Mouse (Mus musculus) adrenal gland, postnatal 10 days (tissue): ENCODE data around the gene Hspg2. TPM values are rescaled to one million over a fixed set of nuclear protein-coding genes. Genes with fewer than 3 reads are reported as not detected.

Source experiments
- DNase-seq: peaks from one replicate; pipeline ENCODE4 v3.0.0; 2021; ENCODE audit warnings: mixed read lengths
- total RNA-seq, 2 experiments: library from RNA; stranded (reverse); gene quantifications; 2 replicates each; pipeline ENCODE4 v1.2.3; 2021

Gene Hspg2
- total RNA-seq, 2 experiments from 2014 or later, result 191 to 264 TPM

- DNase-seq, result no peak
These were observed 7.4 kb upstream of the Hspg2 start for GRCm38 (mm10) chr4:137461217-137461616.

DNA sequence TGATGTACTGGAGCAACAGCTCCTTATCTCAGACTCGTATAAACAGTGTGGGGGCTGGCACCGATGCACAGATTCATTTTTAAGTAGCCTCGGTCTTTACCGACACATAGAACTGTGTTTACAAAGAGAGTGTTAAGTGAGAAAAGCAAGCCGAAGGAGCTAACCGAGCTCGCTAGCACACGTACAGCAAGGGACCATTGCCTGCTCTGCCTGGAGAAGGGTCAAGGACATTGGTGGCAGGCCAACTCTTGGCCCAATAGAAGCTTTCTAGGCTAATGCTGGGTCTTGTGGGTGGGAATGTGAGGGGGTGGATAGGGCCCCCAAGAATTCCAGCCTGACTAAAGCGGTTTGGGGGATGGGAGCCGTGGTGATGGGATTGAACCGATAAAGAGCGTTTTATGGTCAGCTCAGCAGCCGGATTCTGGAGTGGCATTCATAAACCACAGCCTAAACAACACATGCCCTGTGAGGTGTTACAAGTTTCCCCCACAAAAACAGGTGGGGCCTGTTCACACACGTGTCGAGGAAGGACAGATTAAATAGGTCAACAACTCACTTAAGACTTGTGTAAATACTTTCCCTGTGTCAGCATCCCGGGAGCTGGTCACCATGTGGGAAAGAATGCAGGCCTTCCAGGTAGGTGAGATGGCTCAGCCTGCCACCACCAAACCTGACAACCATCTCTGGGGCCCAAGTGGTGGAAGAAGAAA lies 6.4 kb upstream of the Hspg2 start:
- no peak for DNase-seq

DNA sequence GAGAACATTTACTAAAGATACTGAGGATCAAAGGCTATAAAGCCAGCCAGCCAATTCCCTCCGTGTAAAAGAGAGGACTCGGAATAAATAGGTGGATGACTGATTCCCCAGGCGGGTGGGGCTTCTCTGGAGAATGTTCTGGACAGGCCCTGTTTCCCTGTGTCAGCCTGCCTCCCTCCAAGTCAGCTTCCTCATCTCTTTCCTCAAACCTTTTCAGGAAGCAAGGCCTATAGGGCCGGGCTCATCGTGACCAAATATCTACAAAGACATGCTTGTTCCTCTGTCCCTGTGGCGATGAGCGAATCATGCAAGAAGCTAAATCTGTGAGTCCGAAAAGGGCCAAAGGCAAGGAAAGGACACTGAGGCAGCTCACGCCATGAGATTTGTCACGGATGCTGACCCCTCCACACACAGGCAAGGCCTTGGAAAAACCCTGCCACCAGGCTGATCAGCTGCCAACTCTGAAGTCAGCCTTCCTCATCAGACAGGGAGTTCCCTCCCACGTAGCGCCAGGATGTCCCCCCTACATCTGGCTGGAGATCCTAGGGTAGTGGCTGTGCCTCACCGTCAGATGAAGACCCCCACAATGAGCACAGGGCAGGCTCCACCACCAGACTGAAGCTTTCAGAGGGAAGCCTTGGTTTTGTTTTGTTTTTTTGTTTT lies 3.3 kb upstream of the Hspg2 start:
- no peak for DNase-seq

- no peak for DNase-seq
These were observed 1.6 kb upstream of the Hspg2 start for GRCm38 (mm10) chr4:137466991-137467390.

GRCm38 (mm10) chr4:137467525-137467924 lies 1.0 kb upstream of the Hspg2 start:
- no peak for DNase-seq

- no peak for DNase-seq
These were observed 694 bp downstream of the Hspg2 start for GRCm38 (mm10) chr4:137469081-137469844.

DNA sequence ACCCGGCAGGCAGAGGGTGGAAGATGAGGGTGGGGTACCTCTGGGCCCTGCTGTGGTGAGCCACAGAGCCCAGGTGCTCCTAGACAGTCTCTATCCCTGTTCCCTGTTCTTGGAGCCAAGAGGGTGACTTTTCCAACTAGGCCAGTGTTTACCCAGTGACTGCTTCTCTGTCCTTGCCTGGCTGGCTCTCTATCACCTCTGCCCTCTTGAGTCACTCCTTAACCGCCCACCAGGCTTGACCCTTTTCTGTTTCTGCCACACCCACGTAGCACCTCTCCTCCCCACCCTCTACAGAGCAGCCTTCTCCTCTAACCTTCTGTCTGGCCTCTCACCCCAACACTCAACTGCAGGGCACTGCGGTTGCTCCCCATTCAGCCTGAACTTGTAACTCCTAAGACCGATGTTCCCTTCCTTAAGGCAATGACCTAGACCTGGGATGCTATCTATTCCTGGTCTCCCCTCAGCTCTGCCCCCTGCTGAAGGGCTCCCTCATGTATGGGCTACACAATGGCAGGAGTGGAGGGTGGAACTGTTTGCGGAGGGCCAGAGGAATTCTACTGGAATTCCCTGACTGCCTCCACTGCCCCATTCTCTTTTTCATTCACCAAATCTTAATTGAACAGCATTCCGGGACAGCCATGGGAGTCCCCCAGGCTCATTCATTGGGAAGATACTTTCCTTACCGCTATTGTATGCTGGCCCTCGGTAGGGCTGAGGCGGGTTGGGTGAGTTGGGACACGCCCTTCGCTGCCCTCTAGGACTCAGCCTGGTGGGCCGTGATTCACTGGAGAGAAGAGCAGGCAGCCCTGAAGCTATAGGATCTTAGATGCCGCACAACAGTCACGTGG lies 1.5 kb downstream of the Hspg2 start:
- DNase-seq, result no peak

DNA sequence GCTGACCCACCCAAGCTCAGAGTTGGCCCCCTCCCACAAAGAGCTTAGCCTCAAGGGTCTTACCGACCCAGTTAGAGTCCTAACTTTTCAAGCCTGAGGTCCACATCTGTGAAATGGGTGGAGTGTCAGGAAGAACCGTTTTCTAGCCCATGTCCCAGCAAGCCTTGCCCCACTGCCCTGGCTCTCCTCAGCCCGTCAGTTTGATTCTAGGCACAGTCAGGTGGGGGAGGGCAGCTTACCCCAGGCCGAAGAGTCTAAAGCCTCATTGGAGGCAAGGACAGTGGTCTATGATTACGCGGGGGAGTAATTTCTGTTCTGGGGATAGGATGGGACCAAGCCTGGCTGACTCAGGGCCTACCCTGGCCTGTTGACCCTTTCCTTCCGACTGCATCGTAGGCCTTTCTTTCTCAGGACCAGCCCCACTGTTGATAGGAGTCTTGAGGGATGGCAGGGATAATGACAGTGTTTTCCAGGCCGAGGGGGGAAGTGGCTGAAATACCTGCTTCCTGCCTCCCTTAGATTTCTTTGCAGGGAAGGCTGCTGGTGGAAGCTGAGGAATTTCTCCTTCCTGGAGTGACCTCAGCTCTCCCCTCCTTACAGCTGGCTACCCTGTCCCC lies 2.2 kb downstream of the Hspg2 start:
- DNase-seq, result no peak

GRCm38 (mm10) chr4:137471326-137471725 lies 2.8 kb downstream of the Hspg2 start:
- no peak for DNase-seq

DNA sequence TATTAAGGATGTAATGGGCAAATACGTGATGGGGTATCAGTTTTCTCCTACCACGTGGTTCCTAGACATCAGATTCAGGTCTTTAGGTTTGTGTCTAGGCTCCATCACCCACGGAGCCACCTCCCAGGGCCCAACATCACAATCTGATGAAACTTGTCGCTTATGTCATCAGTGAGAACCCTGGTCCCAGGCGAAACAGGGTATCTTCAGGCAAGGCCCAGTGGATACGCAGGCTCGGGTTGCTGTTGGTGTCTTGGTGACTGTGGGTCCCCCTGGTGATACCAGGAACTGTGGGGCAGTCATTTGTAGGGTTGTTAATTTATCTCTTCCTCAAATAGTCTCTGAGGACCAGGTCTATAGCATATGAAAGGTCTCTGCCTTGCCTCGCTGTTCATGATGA lies 4.7 kb downstream of the Hspg2 start:
- DNase-seq, result no peak

GRCm38 (mm10) chr4:137473701-137474388 lies 5.3 kb downstream of the Hspg2 start:
- DNase-seq, result peak; percentile 74

GRCm38 (mm10) chr4:137474694-137475093 lies 6.1 kb downstream of the Hspg2 start:
- no peak for DNase-seq

- no peak for DNase-seq
These were observed 6.9 kb downstream of the Hspg2 start for GRCm38 (mm10) chr4:137475271-137476050.

GRCm38 (mm10) chr4:137476065-137476760 lies 7.6 kb downstream of the Hspg2 start:
- peak; percentile 62 for DNase-seq

GRCm38 (mm10) chr4:137476761-137477237 lies 8.2 kb downstream of the Hspg2 start:
- peak; percentile 76 for DNase-seq

DNA sequence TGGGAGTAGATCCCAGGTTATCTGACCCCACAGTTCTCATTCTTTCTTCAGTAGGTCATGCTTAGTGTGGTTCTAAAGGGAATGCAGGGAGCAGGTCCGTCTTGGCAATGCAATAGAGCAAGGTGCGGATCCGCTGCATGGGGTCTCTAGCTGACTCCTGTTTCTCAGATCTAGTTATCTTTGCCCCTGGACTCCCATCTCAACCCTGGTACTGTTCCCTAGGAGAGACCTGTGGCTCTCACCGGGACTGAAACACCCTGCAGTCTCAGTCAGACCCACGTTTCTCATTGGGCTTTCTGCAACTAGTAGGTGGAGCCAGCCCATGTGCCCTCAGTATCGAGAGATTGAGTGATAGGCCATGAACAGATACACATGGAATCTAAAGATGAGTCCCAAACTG lies 9.0 kb downstream of the Hspg2 start:
- peak; percentile 10 for DNase-seq

GRCm38 (mm10) chr4:137478306-137478705 lies 9.7 kb downstream of the Hspg2 start:
- peak; percentile 16 for DNase-seq

GRCm38 (mm10) chr4:137479757-137480156 lies 11.2 kb downstream of the Hspg2 start:
- DNase-seq, result no peak

DNA sequence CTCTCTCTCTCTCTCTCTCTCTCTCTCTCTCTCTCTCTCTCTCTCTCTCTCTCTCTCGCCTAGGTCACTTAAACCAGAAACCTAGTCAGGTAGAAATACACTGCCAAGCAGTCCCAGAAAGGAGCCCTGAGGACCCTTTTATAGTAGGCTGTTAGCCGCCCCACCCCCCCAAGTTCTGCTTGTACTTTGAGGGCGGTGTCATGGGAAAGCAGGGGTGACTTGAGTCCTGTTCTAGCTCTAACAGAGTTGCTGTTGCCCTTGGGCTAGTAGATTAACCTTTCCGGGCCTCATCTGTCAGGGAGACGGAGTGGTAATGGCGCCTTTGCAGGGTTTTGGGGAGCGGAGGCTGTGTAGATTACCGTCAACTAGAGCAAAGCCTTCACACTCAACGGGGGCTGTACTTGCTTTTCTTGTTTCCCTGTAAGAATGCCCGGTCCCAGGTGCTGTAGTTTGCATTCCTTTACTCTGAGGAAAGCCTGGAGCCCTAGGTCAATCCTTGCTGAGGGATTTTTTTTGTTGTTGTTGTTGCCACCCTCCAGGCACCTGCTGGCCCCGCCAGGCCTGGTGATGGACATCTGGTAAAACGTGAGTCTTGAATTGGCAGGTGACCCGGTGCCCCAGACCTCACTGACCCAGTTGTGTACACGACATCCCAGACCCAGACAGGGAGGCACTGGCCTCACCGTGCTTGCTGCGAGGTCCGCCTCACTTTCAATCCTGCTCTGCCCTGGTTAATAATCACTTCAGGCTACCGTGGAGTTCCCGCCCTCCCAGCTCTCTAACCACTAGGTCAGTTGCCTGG lies 11.8 kb downstream of the Hspg2 start:
- no peak for DNase-seq
